Mouse (Mus musculus) thymus, adult 2 months (tissue): ENCODE measurements around the gene Arl8a.

Experiments
- CTCF ChIP-seq: fragments of 200-500 bp; IDR thresholded peaks from 2 replicates; pipeline ENCODE4 v1.5.1; 2012; ENCODE audit warnings: mild to moderate bottlenecking, control low read depth, low read length, moderate library complexity, borderline replicate concordance; ENCODE audit not compliant: control insufficient read depth, poor library complexity, insufficient read depth; ENCODE audit errors: extremely low read depth
- POLR2A ChIP-seq: fragments of 200-500 bp; IDR thresholded peaks from 2 replicates; pipeline ENCODE4 v1.6.1; 2012; ENCODE audit warnings: mild to moderate bottlenecking, low read length, control low read depth, moderate library complexity; ENCODE audit not compliant: control insufficient read depth, poor library complexity, insufficient read depth; ENCODE audit errors: extremely low read depth

- TF ChIP-seq POLR2A (no peak), CTCF (no peak)
Observed at GRCm38 (mm10) chr1:135168453-135169200, 22.0 kb downstream of the Arl8a start.
